Mouse (Mus musculus) left cerebral cortex, postnatal 10 days (tissue): ENCODE measurements around the gene Asah2. TPM values are rescaled to one million over a fixed set of nuclear protein-coding genes. Genes with fewer than 3 reads are reported as not detected.
A peak's percentile ranks its signal among the peaks of the same experiment; 100 is the strongest.
"Not testable (repeated sequence)": the region's sequence is repeated elsewhere in the genome, so short reads cannot be mapped to it uniquely, and the experiment has no call there.

ENCODE experiments used
- DNase-seq, 2 experiments: peaks; one replicate each; pipeline ENCODE4 v3.0.0; 2021 to 2022; ENCODE audit warnings: low spot score in 2 of 2, mixed read lengths in 1 of 2; ENCODE audit errors: extremely low spot score in 1 of 2
- intact Hi-C: fragments of 180-260 bp; cut with DNase I; formaldehyde crosslinking; loops from one replicate; pipeline ENCODE4 v1.15.1; 2025
- total RNA-seq, 2 experiments: library from RNA; stranded (reverse); gene quantifications; 2 replicates each; pipeline ENCODE4 v1.2.3; 2021

Gene Asah2
- 1 to 10 TPM; 3.5 to 5.2 TPM for total RNA-seq

DNA sequence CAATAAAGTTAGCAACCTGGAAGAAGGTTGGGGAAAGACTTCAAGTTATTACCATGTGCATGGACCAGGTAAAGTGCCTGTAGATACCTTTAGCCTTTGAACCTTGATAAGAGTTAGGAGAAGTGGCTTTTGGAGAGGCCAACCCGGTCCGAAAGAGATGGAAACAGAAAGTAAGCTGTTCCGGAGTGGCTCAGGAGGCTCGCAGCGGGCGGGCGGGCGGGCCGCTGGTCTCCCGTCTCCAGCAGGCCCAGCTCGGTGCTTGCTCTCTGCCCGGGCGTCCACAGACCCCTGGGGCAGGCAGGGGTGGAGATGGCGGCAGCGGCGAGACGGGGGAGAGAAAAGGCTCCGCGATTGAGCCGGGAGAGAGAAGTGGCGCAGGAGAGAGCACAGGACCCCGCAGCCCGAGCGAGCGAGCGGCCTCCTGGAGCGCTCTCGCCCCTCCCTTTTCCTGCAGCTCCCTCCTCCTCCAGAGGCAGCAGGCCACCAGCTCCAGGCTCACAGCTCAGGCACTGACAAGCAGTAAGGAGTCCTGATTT, at the start of gene Asah2:
TSS of gene Asah2 (minus strand) at position 441 of the 536 bp plus-strand sequence.
- peak; percentile 31 to 87 for DNase-seq
- intact Hi-C loops: loop anchor here (10.0 kb wide), 1 partner anchor 133 kb away; no protein-coding TSS in a partner anchor

DNA sequence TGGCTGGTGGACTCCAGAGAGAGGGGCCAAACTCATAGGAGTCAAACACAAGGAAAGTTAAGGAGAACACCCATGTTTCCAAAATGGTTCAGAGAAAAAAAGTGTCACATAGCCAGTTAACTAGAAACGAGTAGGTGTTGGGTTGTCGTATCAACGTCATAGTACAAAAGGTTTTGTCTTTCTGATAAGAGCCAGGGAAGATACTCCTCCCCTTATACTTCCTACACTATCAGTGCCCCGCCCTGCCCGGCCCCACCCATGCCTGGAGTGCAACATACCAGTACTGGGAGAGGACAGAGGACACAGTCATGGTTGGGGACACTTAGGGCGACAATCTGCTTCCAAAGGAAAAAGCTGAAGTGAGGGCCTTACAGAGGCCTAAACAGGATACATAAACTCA, 49.0 kb upstream of the Asah2 start:
- intact Hi-C loops: no loop called here
- DNase-seq: no peak

DNA sequence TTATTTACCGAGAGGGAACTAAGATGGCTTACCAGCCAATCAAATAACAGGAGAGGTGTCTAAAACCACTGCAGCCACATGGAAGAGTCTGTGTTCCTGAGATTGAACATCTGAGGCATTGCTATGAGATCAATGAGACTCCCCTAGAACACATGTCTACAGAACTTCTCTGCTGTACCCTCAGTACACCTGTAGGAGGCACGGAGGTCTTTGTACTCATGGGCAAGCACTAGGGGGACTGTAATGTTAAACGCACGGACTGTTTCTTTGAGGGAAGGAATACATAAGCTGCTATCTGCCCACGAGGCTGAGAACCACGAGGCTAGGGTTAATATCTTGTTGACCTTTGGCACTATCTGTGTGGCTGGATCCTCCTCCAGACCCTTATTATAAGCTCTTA, 44.5 kb upstream of the Asah2 start:
- no peak for DNase-seq
- intact Hi-C loops: no loop called here

DNA sequence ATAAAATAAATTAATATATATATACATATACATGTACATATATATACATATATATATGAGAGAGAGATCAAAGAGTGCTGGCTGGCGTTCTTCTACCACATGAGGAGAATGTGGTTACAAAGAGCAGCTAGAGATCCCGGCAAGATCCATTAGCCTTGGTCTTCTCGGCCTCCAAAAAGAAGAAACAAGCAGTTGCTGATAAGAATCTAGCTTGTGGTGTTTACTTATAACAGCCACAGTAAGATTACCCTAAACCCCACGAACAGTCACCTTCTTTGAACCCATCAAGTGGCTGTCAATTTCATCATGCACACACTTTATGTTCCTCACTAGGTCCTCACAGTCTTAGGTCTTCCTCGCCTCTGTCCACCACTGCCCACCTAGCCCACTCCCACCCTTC, 40.7 kb upstream of the Asah2 start:
- intact Hi-C loops: no loop called here
- DNase-seq: no peak

DNA sequence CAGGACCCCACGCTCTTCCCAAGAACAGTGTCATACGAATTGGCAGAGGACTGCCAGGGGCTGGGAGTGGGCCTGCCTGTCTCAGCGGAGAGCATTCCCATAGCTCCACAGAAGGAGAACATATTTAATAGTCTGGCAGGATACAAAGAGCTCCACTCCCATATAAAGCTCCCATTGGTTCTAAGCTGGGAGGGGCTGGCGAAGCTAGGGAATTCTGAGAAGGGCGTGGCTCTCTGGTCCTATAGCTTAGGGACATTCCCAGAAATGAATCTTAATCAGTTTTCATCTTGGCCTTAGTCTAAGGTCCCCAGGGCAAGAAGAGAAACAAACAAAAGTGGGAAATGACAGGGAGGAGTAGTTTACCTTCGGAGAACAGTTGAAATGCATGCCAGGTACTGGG, 34.4 kb upstream of the Asah2 start:
- no peak for DNase-seq
- intact Hi-C loops: no loop called here

DNA sequence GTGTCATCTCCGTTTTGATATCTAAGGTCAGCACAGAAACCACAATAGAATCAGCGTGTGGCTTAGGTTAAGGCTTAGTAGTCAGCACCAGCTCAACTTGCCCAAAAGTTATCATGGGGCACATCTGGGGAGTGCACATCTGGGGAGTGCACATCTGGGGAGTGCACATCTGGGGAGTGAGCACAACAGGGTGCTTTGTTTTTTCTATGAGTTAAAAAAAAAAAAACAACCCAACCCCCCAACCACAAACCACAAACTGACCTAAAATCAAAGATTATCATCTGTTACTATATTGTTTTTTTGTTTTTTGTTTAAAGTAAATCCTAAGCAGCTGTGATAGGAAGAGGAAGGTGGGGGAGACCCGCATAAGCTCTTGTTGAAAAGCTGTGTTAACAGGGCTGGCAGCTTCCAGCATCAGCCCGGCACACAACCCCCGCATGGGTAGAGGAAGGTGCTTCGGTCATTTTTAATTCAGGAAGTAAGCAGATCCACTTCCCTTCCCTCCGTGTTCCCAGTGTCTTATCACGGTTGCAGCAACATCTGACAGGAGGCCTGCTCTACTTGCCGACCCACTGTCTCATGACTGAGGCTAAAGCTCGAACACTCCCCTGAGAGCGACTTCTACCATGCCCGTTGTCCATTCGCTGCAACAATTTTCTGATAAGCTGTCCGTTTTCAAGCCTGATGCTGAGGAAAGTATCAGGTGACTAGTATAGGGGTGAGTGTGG, 30.5 kb upstream of the Asah2 start:
- intact Hi-C loops: no loop called here
- DNase-seq: no peak

DNA sequence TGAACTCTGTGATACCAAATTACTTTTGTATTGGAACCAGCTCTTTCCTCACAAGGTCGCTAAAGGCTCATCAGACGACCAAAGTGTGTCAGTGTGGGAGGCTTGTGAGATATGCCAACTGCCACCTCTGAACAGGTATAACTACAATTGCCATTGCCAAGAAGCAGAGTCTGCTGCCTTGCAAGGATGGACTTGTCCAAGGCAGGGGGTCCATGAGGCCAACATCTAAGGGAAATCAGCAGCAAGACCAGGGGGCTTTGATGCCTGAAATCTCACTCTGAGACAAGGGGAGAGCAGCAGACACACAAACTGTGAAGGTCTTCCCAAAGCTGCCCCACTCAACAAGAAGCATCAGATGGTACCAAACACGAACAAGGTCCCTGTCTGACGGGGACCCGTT, 29.9 kb upstream of the Asah2 start:
- no peak for DNase-seq
- intact Hi-C loops: no loop called here

DNA sequence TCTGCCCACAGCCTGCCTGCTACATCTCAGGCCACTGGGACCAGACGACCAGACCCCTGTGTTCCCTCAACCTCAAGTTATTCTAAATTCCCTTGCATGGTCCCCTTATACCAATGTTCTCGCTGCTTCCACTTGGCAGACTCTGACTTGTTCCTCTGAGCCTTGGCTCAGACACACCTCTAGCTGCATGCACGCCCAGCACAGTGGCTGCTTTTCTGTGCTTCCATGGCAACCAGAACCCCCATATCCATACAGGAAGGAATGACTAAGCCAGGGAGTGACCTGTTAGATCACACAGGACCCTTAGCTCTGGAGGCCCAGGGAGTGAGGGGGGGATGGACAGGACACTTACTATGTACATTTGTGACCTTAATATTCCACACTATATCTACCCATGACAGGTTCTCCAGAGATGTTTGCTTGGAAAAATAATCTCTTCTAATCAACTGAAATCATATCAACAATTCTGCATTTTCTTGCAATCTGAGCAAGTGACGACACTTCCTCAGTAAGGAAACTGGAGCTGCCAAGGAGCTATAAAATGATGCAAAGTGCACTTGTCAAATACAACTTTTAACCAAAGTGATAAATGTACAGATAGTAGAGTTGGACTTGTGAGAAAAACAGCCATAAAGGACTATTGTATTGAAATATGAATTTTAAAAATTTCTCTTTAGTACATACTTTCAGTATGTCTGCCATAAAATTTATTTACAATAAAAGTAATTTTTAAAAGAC, 29.0 kb upstream of the Asah2 start:
- no peak for DNase-seq
- intact Hi-C loops: no loop called here

DNA sequence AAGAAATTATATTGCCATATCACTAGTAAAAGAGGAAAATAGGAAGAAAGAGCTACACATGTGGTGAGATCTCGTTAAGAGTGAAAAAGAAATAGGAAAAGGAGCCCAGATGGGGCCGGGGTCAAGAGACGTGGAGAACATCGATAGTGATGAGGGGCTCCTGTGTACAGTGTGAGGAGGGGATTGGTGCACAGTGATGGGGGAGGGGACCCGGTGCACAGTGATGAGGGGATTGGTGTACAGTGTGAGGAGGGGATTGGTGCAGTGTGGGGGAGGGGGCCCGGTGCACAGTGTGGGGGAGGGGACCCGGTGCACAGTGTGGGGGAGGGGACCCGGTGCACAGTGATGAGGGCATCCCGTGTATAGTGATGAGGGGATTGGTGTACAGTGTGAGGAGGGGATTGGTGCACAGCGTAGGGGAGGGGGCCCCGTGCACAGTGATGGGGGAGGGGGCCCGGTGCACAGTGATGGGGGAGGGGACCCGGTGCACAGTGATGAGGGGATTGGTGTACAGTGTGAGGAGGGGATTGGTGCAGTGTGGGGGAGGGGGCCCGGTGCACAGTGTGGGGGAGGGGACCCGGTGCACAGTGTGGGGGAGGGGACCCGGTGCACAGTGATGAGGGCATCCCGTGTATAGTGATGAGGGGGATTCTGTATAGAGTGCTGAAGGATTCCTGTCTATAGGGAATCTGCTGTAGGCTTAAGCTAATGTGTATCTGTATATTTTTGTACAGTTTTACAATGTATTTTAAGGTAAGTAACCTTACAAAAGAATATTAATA, 23.9 kb upstream of the Asah2 start:
- intact Hi-C loops, DNase-seq: not testable (repeated sequence)

DNA sequence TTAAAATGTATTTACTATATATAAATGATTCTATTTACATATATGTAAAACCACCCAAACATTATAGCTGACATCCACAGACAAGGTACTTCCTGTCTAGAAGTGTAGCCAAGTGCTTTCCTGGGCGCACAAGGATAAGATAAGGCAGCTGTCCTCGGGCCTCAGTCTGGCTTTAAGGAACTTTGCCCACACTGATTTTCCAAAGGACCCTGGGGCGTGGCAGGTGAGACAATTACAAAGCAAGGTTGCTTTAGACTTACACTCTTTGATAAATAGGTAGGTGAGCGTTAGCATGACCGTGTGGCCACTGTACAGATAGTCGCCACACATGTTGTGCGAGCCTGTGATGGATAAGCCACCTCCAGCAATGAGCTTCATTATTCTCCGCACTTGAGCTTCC, 21.3 kb upstream of the Asah2 start:
- intact Hi-C loops: no loop called here
- no peak for DNase-seq

DNA sequence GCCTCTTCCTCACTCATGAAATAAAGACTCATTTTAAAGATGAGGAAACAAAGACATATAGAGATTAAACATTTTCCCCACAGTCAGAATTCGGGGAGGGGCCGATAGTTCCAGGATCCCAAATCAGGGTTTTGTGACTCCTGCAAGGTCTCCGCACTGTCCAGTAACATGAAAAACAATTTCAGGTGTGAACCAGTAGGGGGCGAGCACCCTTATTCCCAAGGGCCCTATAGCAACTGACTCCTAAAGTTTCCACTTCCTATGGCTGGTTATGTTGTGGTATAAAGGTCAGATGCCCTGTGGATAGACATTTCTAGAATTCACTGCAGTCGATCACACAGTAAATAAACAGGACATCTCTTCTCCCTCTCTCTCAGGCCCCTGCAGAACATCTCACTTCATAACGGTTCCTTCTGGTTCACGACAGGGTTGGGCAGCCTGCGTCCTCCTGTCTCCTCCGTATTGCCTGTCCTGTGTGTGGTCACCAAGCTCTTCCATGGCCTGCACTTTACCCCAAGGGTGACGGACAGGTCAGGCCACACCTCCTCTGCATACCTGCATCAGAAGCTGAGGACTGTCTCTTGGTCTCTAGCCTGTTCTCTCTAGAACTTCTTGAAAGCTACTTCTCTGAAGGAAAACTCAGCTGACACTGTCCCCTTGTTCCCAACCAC, 19.3 kb upstream of the Asah2 start:
- intact Hi-C loops: no loop called here
- DNase-seq: no peak

DNA sequence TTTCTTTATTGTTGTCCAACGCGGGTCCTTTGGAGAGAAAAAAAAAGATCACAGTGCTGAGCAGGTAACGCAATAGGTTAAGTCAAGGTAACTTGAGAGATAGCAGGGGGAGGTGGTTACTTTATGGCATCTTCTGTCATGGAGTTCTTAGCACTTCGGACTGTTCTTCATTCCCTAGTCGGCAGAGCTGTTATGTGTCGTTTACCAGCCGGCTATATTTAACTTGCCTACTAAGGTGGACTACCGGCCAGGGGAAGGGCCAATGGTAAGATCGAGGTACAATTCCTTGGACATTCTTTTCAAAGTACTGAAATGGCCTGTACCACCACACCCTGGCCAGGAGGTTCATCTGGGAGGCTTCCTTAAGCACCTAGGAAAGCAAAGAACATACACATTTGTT, 16.1 kb upstream of the Asah2 start:
- DNase-seq: no peak
- intact Hi-C loops: no loop called here

DNA sequence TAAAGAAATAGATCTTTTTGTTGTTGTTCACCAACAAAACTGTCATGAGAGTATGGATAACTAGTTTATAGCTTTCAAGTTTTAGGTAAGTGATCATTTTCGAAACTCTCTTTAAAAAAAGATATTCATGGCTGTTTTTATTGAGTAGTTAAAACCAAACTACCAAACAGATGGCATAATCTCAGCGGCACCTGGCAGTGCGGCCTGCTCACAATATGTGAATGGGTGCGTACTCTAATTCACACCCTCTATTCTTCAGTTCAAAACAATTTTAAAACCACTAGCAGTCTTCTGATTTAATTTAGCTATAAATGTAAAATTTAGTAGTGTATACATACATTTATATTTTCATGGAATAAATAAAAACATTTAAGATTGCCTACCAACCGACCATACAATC, 15.2 kb upstream of the Asah2 start:
- intact Hi-C loops: no loop called here
- DNase-seq: no peak

DNA sequence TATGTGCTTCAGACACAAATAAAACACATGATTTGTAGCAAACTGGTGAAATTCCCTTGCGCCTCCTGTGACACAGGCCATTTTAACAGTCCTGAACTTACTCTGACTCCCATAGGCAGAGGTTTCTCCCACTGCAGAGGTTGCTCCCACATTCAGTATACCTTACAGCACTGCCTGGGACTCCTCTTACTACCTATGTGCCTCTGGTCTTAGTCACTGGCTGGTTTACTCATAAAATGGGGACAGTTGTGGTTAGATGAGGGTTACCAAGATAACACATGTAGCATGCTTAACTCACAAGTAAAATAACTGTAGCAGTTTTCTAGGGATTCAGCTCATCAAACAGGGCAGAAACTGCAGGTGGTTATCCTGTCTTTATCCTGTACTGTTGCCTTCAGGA, 12.8 kb upstream of the Asah2 start:
- no peak for DNase-seq
- intact Hi-C loops: no loop called here

DNA sequence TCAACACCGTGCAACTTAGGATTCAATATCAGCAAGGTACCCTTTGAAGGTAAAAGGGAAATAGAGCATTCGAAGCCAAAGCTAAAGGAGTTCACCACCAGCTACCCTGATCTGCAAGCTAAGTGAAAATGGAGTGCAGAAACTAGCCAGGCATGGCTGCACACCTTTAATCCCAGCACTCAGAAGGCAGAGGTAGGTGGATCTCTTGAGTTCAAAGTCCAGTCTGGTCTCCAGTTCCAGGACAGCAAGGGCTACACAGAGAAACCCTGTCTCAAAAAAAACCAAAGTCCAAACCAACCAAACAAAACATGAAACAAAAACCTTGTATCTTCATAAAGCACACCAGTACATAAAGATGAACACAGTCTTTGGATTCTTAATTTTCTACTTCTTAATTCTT, 11.7 kb upstream of the Asah2 start:
- DNase-seq: no peak
- intact Hi-C loops: no loop called here

DNA sequence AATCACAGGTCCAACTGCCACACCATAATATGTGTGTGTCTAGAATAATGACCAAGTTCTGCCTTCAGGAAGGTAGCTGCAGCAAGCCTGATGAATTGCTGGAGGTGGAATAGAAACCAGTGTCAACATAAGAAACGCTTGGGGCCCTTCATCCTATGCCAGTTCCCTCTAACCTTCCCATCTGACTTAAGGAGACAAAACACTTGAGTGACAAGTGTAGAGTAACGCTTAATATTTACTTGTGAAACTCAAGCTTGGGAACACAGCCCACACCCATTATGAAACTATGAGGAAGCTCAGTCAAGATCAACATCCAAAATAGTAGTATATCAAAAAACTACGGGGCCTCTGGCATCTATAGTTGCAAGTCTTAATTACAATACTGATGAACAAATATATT, 10.5 kb upstream of the Asah2 start:
- intact Hi-C loops: no loop called here

DNA sequence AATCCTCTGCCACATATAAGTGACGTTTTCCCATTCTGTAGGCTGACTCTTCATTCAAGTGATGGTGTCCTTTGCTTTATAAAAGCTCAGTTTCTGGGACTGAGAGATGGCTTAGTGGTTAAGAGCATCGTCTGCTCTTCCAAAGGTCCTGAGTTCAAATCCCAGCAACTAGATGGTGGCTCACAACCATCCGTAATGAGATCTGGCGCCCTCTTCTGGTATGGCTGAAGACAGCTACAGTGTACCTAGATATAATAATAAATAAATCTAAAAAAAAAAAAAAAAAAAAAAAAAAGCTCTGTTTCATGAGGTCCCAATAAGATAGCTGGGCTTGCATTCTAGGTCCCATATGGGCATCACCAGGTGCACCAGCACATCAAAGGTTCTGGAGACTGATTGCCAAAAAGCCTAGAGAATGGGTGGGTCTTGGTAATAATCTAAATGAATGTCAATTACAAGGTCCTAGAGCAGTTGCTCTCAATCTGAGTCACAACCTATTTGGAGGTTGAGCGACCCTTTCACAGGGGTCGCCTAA, 9.5 kb upstream of the Asah2 start:
- intact Hi-C loops: no loop called here
- DNase-seq: no peak

More for the DNA sequence above, 10.5 kb upstream of the Asah2 start:
- no peak for DNase-seq

DNA sequence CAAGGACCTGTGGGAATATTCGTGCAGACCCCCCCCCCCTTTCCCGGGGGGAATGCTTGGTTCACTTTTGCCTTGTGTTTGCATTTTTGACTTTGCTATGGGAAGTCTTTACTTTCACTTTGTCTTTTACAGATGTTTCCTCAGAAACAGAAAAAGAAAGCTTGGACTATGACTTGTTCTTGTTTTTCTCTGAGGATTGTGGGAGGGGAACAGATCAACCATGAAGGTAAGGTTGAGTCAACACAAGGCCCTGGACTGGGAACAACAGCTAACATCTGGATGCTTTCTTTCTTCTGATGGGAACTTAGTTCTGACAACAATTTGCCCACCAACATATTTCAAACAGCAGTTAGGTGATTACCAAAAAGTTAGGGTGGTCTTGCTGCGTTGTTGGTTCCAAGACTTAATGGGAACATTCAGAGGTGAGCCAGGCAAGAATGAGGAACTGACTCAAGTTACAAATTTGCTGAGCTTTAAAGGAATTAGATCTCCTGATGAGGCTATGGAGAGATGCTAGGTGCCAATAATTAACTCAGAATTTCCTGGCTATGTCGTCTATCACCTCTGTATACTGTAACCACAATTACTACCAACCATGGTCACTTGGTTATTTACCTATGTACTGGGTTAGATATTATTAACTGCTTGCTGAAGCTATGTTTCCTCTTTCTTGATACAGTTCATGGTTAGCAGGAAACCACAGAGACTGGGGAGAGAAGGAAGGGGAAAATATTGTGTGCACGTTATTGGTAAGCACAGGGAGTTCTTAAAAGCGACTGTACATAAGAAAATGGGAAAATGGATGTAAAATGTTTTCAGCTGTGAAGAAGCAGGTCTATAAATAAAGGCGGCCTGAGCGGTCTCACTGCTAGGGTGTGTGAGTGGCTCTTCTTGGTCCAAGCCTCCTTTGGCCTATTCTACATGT, 4.1 kb upstream of the Asah2 start:
- intact Hi-C loops: no loop called here
- no peak for DNase-seq
